Mouse (Mus musculus) kidney, postnatal 0 days (tissue): Measurements from ENCODE around the gene Ust. TPM values are rescaled to one million over a fixed set of nuclear protein-coding genes. Genes with fewer than 3 reads are reported as not detected.

Experiments used
- ATAC-seq: fragments of 200-750 bp; cut with Nextera tagmentation; replicated peaks from 2 replicates; pipeline ENCODE4 v1.8.0; 2017; ENCODE audit warnings: low read depth, moderate number of reproducible peaks, moderate TSS enrichment, moderate library complexity; ENCODE audit not compliant: low FRiP score
- DNase-seq: peaks from one replicate; pipeline ENCODE4 v3.0.0-alpha.2; 2016; ENCODE audit warnings: low spot score
- H3K27ac ChIP-seq: fragments of 300-500 bp; sonication (generic); 2 replicates; pipeline ENCODE4 v1.5.1; 2014; ENCODE audit warnings: mild to moderate bottlenecking
- H3K27me3 ChIP-seq: fragments of 300-500 bp; sonication (generic); 2 replicates; pipeline ENCODE4 v1.6.1; 2014; ENCODE audit warnings: low read length, mixed read lengths; ENCODE audit not compliant: insufficient read depth
- H3K36me3 ChIP-seq: fragments of 300-500 bp; sonication (generic); 2 replicates; pipeline ENCODE4 v1.6.1; 2014; ENCODE audit warnings: low read length, mixed read lengths; ENCODE audit not compliant: insufficient read depth
- H3K4me1 ChIP-seq: fragments of 300-500 bp; sonication (generic); replicated peaks from 2 replicates; pipeline ENCODE4 v1.6.1; 2014; ENCODE audit warnings: antibody characterized with exemption, low read length, mixed read lengths; ENCODE audit not compliant: insufficient read depth
- H3K4me2 ChIP-seq: fragments of 300-500 bp; sonication (generic); 2 replicates; pipeline ENCODE4 v1.6.1; 2014; ENCODE audit warnings: mild to moderate bottlenecking, low read length, moderate library complexity, mixed read lengths
- H3K4me3 ChIP-seq: fragments of 300-500 bp; sonication (generic); replicated peaks from 2 replicates; pipeline ENCODE4 v1.5.1; 2014; ENCODE audit warnings: low read depth, low read length
- H3K9ac ChIP-seq: fragments of 300-500 bp; sonication (generic); 2 replicates; pipeline ENCODE4 v1.6.1; 2014; ENCODE audit warnings: low read depth, low read length
- H3K9me3 ChIP-seq: fragments of 300-500 bp; sonication (generic); replicated peaks from 2 replicates; pipeline ENCODE4 v1.6.1; 2016; ENCODE audit warnings: low read length, inconsistent platforms, mixed read lengths
- CTCF ChIP-seq: IDR thresholded peaks from 2 replicates; pipeline ENCODE4 v1.5.1; 2016; ENCODE audit warnings: antibody characterized with exemption, low read depth, mild to moderate bottlenecking, moderate library complexity
- WGBS: fragments of 180-500 bp; shearing (Covaris S2); extraction: QIAGEN DNeasy Blood & Tissue Kit; methylation state at CpG from one replicate; pipeline ENCODE4 v1.1.7; 2014; 5-methylcytosine and 5-hydroxymethylcytosine counted together
- polyA plus RNA-seq: library from polyadenylated mRNA; unstranded; fragments of >200 nt; fragmentation: Nextera tagmentation; extraction: Ambion mirVana; gene quantifications from 2 replicates; pipeline ENCODE4 v1.2.1, GENCODE M21; 2015

Gene Ust
- polyA plus RNA-seq, 1 experiment from 2014 or later = 4.5 TPM

DNA sequence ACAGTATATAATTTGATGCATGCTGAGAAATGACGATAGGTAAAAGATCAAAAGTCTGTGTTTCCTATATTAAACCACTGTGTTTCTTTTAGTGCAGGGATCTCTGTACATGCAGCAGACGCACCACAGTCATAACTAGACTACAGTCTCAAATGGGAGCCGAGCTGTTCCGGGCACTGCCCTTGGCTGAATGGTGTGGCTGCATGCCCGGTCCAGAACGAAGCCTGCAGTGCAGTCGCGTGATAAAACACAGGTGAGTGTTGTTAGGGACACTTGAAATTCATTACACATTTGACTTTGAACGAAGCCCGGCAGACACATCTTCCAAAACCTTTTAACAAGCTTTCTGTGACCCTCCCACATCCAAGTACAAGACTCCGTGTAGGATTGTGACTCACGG lies 46.6 kb downstream of the Ust start:
- no peak overlapping the region for H3K4me3 ChIP-seq
- TF ChIP-seq CTCF = no peak
- no peaks in the 10 kb centered on the region for H3K9me3 ChIP-seq
- ATAC-seq (no peak), DNase-seq (no peak)
- H3K27me3 ChIP-seq = no peaks in the 10 kb centered on the region
- H3K27ac ChIP-seq = no peak overlapping the region
- 84% methylated on average over 12 of the region's 12 CpGs for WGBS
- no peak overlapping the region for H3K9ac ChIP-seq
- no peak overlapping the region for H3K4me2 ChIP-seq
- H3K36me3 ChIP-seq = no peaks in the 10 kb centered on the region
- H3K4me1 ChIP-seq = no peaks in the 10 kb centered on the region

DNA sequence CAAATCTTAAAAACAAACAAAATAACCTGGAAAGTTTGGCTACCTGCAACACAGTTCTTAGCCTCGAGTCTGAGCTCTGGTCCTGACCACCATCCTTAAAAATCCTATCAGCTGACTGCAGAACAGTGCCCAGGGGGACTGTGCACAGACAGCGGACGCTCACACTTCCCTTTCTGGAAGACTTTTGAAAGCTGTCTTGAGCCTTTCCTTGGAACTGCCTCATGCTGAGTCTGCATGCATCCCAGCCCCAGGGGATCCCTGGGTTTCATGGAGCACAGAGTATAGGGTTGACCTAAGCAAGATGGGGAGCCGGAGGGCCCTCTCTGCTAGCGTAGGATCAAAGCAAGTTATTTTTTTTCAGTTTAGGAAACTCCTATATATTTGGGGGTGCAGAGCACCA lies 47.6 kb downstream of the Ust start:
- H3K27me3 ChIP-seq = no peaks in the 10 kb centered on the region
- no peak overlapping the region for H3K4me3 ChIP-seq
- TF ChIP-seq CTCF = no peak
- no peaks in the 10 kb centered on the region for H3K9me3 ChIP-seq
- 71% methylated on average over 5 of the region's 5 CpGs for WGBS
- DNase-seq (no peak), ATAC-seq (no peak)
- H3K4me2 ChIP-seq = no peak overlapping the region
- no peak overlapping the region for H3K9ac ChIP-seq
- no peak overlapping the region for H3K27ac ChIP-seq
- H3K4me1 ChIP-seq = no peaks in the 10 kb centered on the region
- H3K36me3 ChIP-seq = no peaks in the 10 kb centered on the region

DNA sequence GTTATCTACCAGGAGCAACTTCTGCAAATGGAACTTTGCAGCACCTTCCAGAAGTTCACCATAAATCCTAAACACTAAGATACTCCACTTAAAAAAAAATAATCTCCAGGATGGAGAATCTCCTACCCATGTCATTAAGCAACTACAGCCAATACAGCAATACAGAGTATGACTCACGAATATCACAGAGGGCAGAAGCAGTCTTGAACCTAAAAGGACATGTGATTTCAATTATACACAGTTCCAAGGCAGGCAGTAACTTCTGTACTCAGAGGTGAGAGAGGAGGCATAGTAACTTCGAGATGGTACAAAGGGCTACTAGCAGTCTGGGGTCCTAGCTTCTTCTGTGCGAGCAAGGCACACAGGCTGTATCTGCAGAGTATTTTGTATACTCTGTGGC lies 49.1 kb downstream of the Ust start:
- H3K36me3 ChIP-seq = no peaks in the 10 kb centered on the region
- WGBS = 82% methylated on average over 3 of the region's 3 CpGs
- no peak for TF ChIP-seq CTCF
- H3K4me2 ChIP-seq = no peak overlapping the region
- H3K4me3 ChIP-seq = no peak overlapping the region
- no peak for ATAC-seq
- H3K9me3 ChIP-seq = no peaks in the 10 kb centered on the region
- DNase-seq = no peak
- H3K9ac ChIP-seq = no peak overlapping the region
- no peak overlapping the region for H3K27ac ChIP-seq
- H3K4me1 ChIP-seq = no peaks in the 10 kb centered on the region
- H3K27me3 ChIP-seq = no peaks in the 10 kb centered on the region

DNA sequence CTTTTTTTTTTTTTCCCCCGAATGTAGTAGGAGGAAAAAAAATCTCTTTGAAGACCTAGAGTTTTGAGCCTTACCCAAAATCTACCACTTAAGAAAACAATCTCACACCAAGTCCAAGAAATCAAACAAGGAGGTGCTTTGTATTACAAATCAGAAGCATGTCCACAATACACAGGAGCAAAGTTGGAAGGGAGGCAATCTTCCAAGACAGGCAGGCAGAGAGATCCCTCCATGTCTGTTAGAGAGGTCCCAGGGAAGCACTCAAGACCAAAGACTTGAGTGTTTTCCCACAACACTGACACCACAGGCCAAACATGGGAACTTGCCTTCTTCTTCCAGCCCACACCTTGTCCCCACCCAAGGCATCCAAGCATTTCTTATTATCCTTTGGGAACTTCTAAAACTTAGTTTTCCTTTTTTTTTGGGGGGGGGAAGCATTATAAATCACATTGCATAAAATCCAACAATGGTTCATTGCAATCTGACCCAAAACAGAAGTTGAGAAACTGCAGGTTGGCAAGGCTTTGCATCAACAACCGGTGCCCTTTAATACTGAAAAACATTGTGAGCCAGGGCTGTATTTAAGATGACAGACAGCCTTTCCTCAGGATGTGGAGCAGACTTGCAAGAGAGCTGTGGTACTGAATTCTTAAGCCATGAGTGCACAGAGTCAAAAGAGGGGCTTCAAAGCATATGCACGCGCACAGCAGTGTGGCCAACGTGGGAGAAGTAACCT lies 49.8 kb downstream of the Ust start:
- Histone ChIP-seq H3K27ac (no peak overlapping the region), H3K4me1 (no peaks in the 10 kb centered on the region), H3K4me3 (no peak overlapping the region), H3K27me3 (no peaks in the 10 kb centered on the region), H3K36me3 (no peaks in the 10 kb centered on the region), H3K9me3 (no peaks in the 10 kb centered on the region), H3K9ac (no peak overlapping the region), H3K4me2 (no peak overlapping the region)
- WGBS = 69% methylated on average over 5 of the region's 5 CpGs
- no peak for TF ChIP-seq CTCF
- ATAC-seq = no peak
- no peak for DNase-seq

DNA sequence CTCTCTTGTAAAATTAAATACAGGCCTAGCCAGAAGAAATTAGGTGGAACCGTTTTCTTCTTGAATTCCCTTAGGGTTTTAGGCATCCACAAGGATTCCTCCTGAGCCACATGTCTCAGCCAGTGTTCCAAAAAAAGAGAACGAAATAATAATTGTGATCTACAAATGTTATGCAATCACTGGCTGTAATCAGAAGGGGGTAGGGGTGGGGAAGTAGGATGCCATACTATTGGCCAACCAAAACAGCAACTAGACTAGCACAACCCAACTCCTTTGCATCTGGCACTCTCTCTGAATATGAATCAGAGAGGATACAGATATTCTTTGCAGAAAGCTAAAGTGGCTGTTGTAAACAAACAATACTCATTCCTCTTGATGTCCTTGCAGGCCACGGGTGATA lies 52.7 kb downstream of the Ust start:
- Histone ChIP-seq H3K4me2 (no peak overlapping the region), H3K9ac (no peak overlapping the region), H3K27ac (no peak overlapping the region), H3K27me3 (no peaks in the 10 kb centered on the region), H3K4me1 (no peaks in the 10 kb centered on the region), H3K36me3 (no peaks in the 10 kb centered on the region), H3K9me3 (no peaks in the 10 kb centered on the region), H3K4me3 (no peak overlapping the region)
- ATAC-seq = no peak
- DNase-seq = no peak
- TF ChIP-seq CTCF = no peak
- 76% methylated on average over 3 of the region's 3 CpGs for WGBS

DNA sequence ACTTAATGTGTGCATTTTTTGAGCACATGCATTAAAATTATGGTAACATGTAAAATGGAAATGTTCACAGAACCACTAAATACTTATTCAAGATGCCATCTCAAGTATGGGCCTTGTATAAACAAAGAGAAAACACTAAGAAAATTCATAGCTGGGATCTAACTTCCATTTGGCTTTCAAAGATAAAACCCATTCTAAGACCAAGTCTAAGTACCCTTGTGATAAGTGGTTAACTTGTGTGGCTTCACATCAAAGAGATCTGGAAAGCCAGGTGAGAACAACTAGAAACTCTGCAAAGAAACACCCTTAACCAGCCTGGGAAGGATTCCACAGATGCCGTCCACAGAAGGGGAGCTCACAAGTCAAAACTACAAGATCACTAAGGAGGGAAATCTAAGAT lies 53.4 kb downstream of the Ust start:
- 89% methylated on average over 1 of the region's 1 CpGs for WGBS
- DNase-seq (no peak), ATAC-seq (no peak)
- Histone ChIP-seq H3K9ac (no peak overlapping the region), H3K4me1 (no peaks in the 10 kb centered on the region), H3K9me3 (no peaks in the 10 kb centered on the region), H3K36me3 (no peaks in the 10 kb centered on the region), H3K27ac (no peak overlapping the region), H3K4me2 (no peak overlapping the region), H3K4me3 (no peak overlapping the region), H3K27me3 (no peaks in the 10 kb centered on the region)
- no peak for TF ChIP-seq CTCF

DNA sequence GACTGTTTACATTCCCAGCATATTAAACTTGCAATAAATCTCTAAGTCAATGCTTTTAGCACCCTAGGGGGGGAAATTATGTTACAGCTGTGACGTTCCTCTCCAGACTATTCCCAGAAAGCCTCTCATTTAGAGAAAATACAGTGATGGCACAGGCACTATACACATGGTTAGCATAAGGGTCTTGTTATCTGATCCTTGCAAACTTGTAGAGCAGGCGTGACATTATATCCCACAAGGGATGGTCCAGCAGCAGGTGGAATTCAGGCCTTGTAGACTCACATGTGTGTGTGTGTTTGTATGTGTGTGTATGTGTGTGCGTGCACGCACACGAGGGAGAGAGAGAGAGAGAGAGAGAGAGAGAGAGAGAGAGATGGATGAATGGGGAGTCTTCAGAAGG lies 57.3 kb downstream of the Ust start:
- Histone ChIP-seq H3K36me3 (no peaks in the 10 kb centered on the region), H3K4me3 (no peak overlapping the region), H3K27ac (no peak overlapping the region), H3K9ac (no peak overlapping the region), H3K27me3 (no peaks in the 10 kb centered on the region), H3K4me2 (no peak overlapping the region), H3K9me3 (no peaks in the 10 kb centered on the region), H3K4me1 (no peaks in the 10 kb centered on the region)
- peak; percentile 80 for DNase-seq
- no peak for TF ChIP-seq CTCF
- WGBS = 65% methylated on average over 5 of the region's 5 CpGs
- ATAC-seq = no peak
